Mouse (Mus musculus) liver, embryonic 14.5 days (tissue): Measurements from ENCODE around the gene Dyrk1a. TPM values are rescaled to one million over a fixed set of nuclear protein-coding genes. Genes with fewer than 3 reads are reported as not detected.

Source experiments
- ATAC-seq: fragments of 200-750 bp; cut with Nextera tagmentation; 2 replicates; pipeline ENCODE4 v1.8.0; 2017; ENCODE audit warnings: moderate number of reproducible peaks, mild to moderate bottlenecking, moderate library complexity; ENCODE audit not compliant: insufficient read depth
- DNase-seq, 3 experiments: peaks; one replicate each; pipeline ENCODE4 v3.0.0-alpha.2; 2012 to 2013; ENCODE audit warnings: low read depth in 3 of 3, low spot score in 3 of 3
- H3K27ac ChIP-seq: fragments of 300-500 bp; sonication (generic); 2 replicates; pipeline ENCODE4 v1.5.1; 2014; ENCODE audit warnings: moderate library complexity, mild to moderate bottlenecking, control low read depth, inconsistent platforms
- H3K27me3 ChIP-seq: fragments of 300-500 bp; sonication (generic); 2 replicates; pipeline ENCODE4 v1.6.1; 2014; ENCODE audit warnings: mild to moderate bottlenecking, low read length, moderate library complexity; ENCODE audit not compliant: control insufficient read depth, insufficient read depth
- H3K36me3 ChIP-seq: fragments of 300-500 bp; sonication (generic); replicated peaks from 2 replicates; pipeline ENCODE4 v1.6.1; 2014; ENCODE audit warnings: low read depth; ENCODE audit not compliant: control insufficient read depth, insufficient read depth
- H3K4me1 ChIP-seq, 2 experiments: fragments of 200-500 bp in 1 of 2; fragments of 300-500 bp in 1 of 2; sonication (generic) in 1 of 2; replicated peaks; 2 replicates each; pipeline ENCODE4 v1.6.1; 2012 to 2014; ENCODE audit warnings: antibody characterized with exemption in 1 of 2, inconsistent platforms in 1 of 2, low read length in 1 of 2; ENCODE audit not compliant: control insufficient read depth in 2 of 2, insufficient read depth in 2 of 2
- H3K4me2 ChIP-seq: fragments of 300-500 bp; sonication (generic); 2 replicates; pipeline ENCODE4 v1.6.1; 2014; ENCODE audit warnings: low read depth, mild to moderate bottlenecking, control low read depth, moderate library complexity
- H3K4me3 ChIP-seq, 2 experiments: fragments of 200-500 bp in 1 of 2; fragments of 300-500 bp in 1 of 2; sonication (generic) in 1 of 2; 2 replicates each; pipeline ENCODE4 v1.5.1; 2012 to 2014; ENCODE audit warnings: low read depth in 2 of 2, low read length in 2 of 2, mild to moderate bottlenecking in 2 of 2, control low read depth in 1 of 2, inconsistent platforms in 1 of 2, moderate library complexity in 1 of 2; ENCODE audit not compliant: insufficient read depth in 1 of 2
- H3K9ac ChIP-seq: fragments of 300-500 bp; sonication (generic); replicated peaks from 2 replicates; pipeline ENCODE4 v1.6.1; 2014; ENCODE audit warnings: mild to moderate bottlenecking, control low read depth, moderate library complexity
- H3K9me3 ChIP-seq: fragments of 300-500 bp; sonication (generic); 2 replicates; pipeline ENCODE4 v1.6.1; 2016; ENCODE audit warnings: low read length, mixed read lengths; ENCODE audit not compliant: control insufficient read depth
- CTCF ChIP-seq: IDR thresholded peaks from 2 replicates; pipeline ENCODE4 v1.5.1; 2016; ENCODE audit warnings: antibody characterized with exemption, low read depth, control low read depth
- EP300 ChIP-seq: IDR thresholded peaks from 2 replicates; pipeline ENCODE4 v1.6.1; 2016; ENCODE audit warnings: antibody characterized with exemption, low read depth
- WGBS: fragments of 180-500 bp; shearing (Covaris S2); extraction: QIAGEN DNeasy Blood & Tissue Kit; methylation state at CpG from one replicate; pipeline ENCODE4 v1.1.7; 2014; ENCODE audit not compliant: insufficient replicate concordance; 5-methylcytosine and 5-hydroxymethylcytosine counted together
- polyA plus RNA-seq, 2 experiments: library from polyadenylated mRNA; depleted of rRNA in 1 of 2; stranded (reverse) in 1 of 2; unstranded in 1 of 2; fragments of >200 nt; fragmentation: Nextera tagmentation in 1 of 2; extraction: Ambion mirVana in 1 of 2; gene quantifications; 2 replicates each; pipeline versions ENCODE4 v1.2.1 to v1.2.3; 2012 to 2014

The Dyrk1a gene
- polyA plus RNA-seq, 2 experiments: 5.0 to 9.2 TPM

GRCm38 (mm10) chr16:94602188-94602587, 32.4 kb downstream of the Dyrk1a start:
- ATAC-seq (no peak), DNase-seq (no peak)
- Histone ChIP-seq H3K36me3 (no peaks in the 10 kb centered on the region), H3K9me3 (no peaks in the 10 kb centered on the region), H3K9ac (no peak overlapping the region), H3K4me1 (peaks cover 22 to 48% of the 10 kb centered on the region in 2 experiments), H3K27me3 (no peaks in the 10 kb centered on the region), H3K4me2 (no peak overlapping the region), H3K27ac (no peak overlapping the region), H3K4me3 (no peak overlapping the region)
- TF ChIP-seq EP300 (no peak), CTCF (no peak)
- WGBS: 41% methylated on average over 1 of the region's 1 CpGs

- Histone ChIP-seq H3K4me2 (no peak overlapping the region), H3K27me3 (no peaks in the 10 kb centered on the region), H3K36me3 (no peaks in the 10 kb centered on the region), H3K27ac (no peak overlapping the region), H3K9ac (no peak overlapping the region), H3K9me3 (no peaks in the 10 kb centered on the region), H3K4me1 (peaks cover 26 to 45% of the 10 kb centered on the region in 2 experiments), H3K4me3 (no peak overlapping the region)
- TF ChIP-seq CTCF (no peak), EP300 (no peak)
- ATAC-seq: no peak
- no peak for DNase-seq
- 60% methylated on average over 4 of the region's 4 CpGs for WGBS
Observed at GRCm38 (mm10) chr16:94602730-94603129, 32.9 kb downstream of the Dyrk1a start.

- no peak for ATAC-seq
Observed at GRCm38 (mm10) chr16:94606169-94606568, 36.4 kb downstream of the Dyrk1a start.

GRCm38 (mm10) chr16:94607468-94607867, 37.7 kb downstream of the Dyrk1a start:
- no peak overlapping the region for H3K9ac ChIP-seq
- no peak overlapping the region for H3K4me3 ChIP-seq
- ATAC-seq (no peak), DNase-seq (no peak)
- TF ChIP-seq EP300 (no peak), CTCF (no peak)
- H3K27me3 ChIP-seq: no peaks in the 10 kb centered on the region
- no peak overlapping the region for H3K27ac ChIP-seq
- 90% methylated on average over 1 of the region's 1 CpGs for WGBS
- peaks cover 2% of the 10 kb centered on the region; the same call in 1 of the 2 replicates for H3K36me3 ChIP-seq
- no peaks in the 10 kb centered on the region for H3K9me3 ChIP-seq
- H3K4me1 ChIP-seq: peaks cover 3 to 12% of the 10 kb centered on the region in 2 experiments; a peak in 2 of 4 replicates
- no peak overlapping the region for H3K4me2 ChIP-seq

More at GRCm38 (mm10) chr16:94606169-94606568, 36.4 kb downstream of the Dyrk1a start:
- 85% methylated on average over 1 of the region's 1 CpGs for WGBS
- H3K27me3 ChIP-seq: no peaks in the 10 kb centered on the region
- TF ChIP-seq CTCF (no peak), EP300 (no peak)
- H3K36me3 ChIP-seq: no peaks in the 10 kb centered on the region
- H3K4me3 ChIP-seq: no peak overlapping the region
- H3K9me3 ChIP-seq: no peaks in the 10 kb centered on the region
- H3K9ac ChIP-seq: no peak overlapping the region
- no peak overlapping the region for H3K4me2 ChIP-seq
- H3K4me1 ChIP-seq: peaks cover 10 to 22% of the 10 kb centered on the region in 2 experiments; a peak in 3 of 4 replicates
- no peak for DNase-seq
- no peak overlapping the region for H3K27ac ChIP-seq

GRCm38 (mm10) chr16:94608706-94609594, 39.1 kb downstream of the Dyrk1a start:
- no peak for DNase-seq
- Histone ChIP-seq H3K4me3 (no peak overlapping the region), H3K36me3 (peaks cover 5% of the 10 kb centered on the region), H3K27me3 (no peaks in the 10 kb centered on the region), H3K4me2 (no peak overlapping the region), H3K9ac (no peak overlapping the region), H3K4me1 (peaks cover 3 to 11% of the 10 kb centered on the region in 2 experiments; a peak in 2 of 4 replicates), H3K9me3 (no peaks in the 10 kb centered on the region), H3K27ac (no peak overlapping the region)
- TF ChIP-seq CTCF (no peak), EP300 (no peak)
- no peak for ATAC-seq
- WGBS: 78% methylated on average over 9 of the region's 9 CpGs
